Mouse (Mus musculus) CD4-positive naive resting alpha-beta T cell, adult 76 days (primary cell): ENCODE data around the gene Tnfsfm13. TPM values are rescaled to one million over a fixed set of nuclear protein-coding genes. Genes with fewer than 3 reads are reported as not detected.

Source experiments
- total RNA-seq: library from RNA; stranded (reverse); gene quantifications from one replicate; pipeline ENCODE4 v1.2.4, GENCODE M21; 2023

The Tnfsfm13 gene
- total RNA-seq, result not detected

DNA sequence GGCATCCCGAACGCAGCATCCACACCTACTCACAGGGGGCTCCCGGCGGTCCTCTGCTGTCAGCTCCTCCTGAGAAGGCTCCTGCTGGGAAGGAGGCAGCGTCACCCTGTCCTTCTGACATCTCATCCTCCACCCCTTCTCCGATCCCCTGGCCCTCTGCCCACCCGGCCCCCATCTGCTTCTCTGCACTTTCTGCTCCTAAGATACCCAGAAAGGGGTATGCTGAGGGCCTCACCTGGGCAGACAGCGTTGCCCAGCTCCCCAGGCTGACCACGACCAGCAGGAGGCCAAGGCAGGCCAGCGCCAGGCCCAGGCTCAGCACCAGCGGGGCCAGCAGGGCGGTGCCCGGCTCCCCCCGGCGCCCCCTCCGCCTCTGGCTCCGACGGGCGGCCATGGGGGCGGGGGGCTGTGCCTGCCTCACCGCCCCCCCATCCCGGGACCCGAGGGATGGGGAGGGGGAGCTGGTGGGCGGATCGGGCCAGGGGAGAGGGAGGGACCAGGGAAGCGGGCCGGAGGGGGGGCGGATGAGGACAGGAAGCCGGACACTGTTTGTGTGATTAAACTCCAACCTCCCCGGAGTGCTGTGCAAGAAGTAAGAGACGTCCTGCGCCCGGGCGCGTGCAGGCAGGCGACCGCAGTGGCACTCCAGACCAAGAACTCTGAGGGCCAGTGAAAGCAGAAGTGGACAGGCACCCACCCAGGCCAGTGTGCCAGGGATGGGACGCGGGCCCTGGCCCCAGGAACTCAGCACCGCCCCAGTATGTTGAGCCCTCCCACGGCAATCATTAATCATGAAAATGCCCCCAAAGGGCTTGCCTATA, at the start of gene Tnfsfm13, which contains the start of gene Tnfsf12:
TSS of gene Tnfsfm13 (minus strand) at position 738 of the 821 bp plus-strand sequence.
TSS of gene Tnfsf12 (minus strand) at position 489 of the 821 bp plus-strand sequence.

GRCm38 (mm10) chr11:69685526-69686148, 10.3 kb downstream of the Tnfsfm13 start, which contains the start of gene Tnfsf13:
Gene Tnfsf13, minus strand, starts transcription at chr11:69685784.

DNA sequence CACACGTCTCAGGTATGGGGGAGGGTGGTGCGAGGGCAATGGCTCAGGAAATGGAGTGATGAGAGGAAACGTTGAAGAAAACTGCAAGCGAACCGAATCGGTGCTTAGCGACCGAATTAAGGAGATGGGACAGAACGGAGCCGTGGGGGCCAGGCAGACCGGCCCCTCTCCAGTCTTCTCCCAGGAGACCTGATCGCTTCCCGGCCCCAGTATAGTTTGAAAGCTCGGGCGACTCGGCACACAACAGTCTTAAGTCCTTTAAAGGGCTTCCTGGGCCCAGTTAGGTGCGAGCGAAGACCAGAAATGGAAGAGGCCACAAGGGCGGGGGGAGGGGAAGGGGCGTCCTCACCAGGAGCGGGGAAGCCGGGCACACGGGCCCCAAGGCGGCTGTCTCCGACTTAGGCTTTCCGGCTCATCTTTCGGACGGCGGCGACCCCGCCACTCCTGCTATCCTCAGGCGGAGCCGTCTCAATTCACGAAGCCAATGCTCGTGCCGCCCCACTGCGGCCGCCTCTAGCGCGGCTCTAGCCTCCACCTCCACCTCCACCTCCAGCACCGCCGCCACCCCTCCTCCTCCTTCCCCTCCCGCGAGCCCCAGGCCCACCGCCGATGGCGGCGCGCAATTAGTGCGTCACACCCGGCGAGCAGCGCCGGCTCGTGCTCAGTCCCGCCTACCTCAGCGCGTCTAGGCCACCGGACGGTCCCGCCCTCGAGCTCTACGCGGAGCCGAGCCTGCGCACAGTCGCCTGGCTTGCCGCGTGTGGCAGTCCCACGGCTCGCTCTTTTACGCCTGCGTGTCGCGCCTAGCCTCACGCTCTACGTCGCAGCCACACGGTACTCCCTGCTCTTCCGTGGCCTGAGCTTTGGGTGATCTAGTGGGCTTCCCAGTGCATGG, 14.3 kb downstream of the Tnfsfm13 start, which contains the start of gene Senp3:
TSS of gene Senp3 (minus strand) at position 771 of the 895 bp plus-strand sequence.

GRCm38 (mm10) chr11:69672211-69672706, 23.6 kb downstream of the Tnfsfm13 start, which contains the start of gene Eif4a1:
Gene Eif4a1, minus strand, starts transcription at chr11:69672423.

GRCm38 (mm10) chr11:69665961-69666664, 29.8 kb downstream of the Tnfsfm13 start, which contains the start of gene Cd68:
Gene Cd68, minus strand, starts transcription at chr11:69666153.

GRCm38 (mm10) chr11:69662213-69662966, 33.5 kb downstream of the Tnfsfm13 start, which contains the start of gene Mpdu1:
Gene Mpdu1, minus strand, starts transcription at chr11:69662642.

GRCm38 (mm10) chr11:69655264-69656064, 40.4 kb downstream of the Tnfsfm13 start, which contains the start of gene Sox15:
Gene Sox15, plus strand, starts transcription at chr11:69655314.

Other genes with a start within 250 kb of the Tnfsfm13 start
- 0.59 TPM for gene Dnah2, start 147.0 kb downstream of the Tnfsfm13 start, total RNA-seq
- gene Efnb3, start 135.9 kb downstream of the Tnfsfm13 start, total RNA-seq, result 0.23 TPM
- 7.5 TPM for gene Wrap53, start 115.8 kb downstream of the Tnfsfm13 start, total RNA-seq
- 112 TPM for gene Trp53, start 115.7 kb downstream of the Tnfsfm13 start, total RNA-seq
- gene Atp1b2, start 90.2 kb downstream of the Tnfsfm13 start, total RNA-seq, result 0.91 TPM
- gene Shbg, start 78.2 kb downstream of the Tnfsfm13 start, total RNA-seq, result not detected
- not detected for gene Sat2, start 74.1 kb downstream of the Tnfsfm13 start, total RNA-seq
- gene Fxr2, start 63.1 kb downstream of the Tnfsfm13 start, total RNA-seq, result 64.1 TPM
- 0.70 TPM for gene Sox15, start 40.8 kb downstream of the Tnfsfm13 start, total RNA-seq
- 70.5 TPM for gene Mpdu1, start 33.5 kb downstream of the Tnfsfm13 start, total RNA-seq
- 9.1 TPM for gene Cd68, start 29.9 kb downstream of the Tnfsfm13 start, total RNA-seq
- 715 TPM for gene Eif4a1, start 23.7 kb downstream of the Tnfsfm13 start, total RNA-seq
- gene Senp3, start 14.0 kb downstream of the Tnfsfm13 start, total RNA-seq, result 110 TPM
- not detected for gene Tnfsf13, start 10.3 kb downstream of the Tnfsfm13 start, total RNA-seq
- 0.76 TPM for gene Tnfsf12, start 249 bp downstream of the Tnfsfm13 start, total RNA-seq
- 169 TPM for gene Polr2a, start 62.5 kb upstream of the Tnfsfm13 start, total RNA-seq
- gene Slc35g3, start 65.9 kb upstream of the Tnfsfm13 start, total RNA-seq, result not detected
- 52.5 TPM for gene Zbtb4, start 69.8 kb upstream of the Tnfsfm13 start, total RNA-seq
- gene Chrnb1, start 99.8 kb upstream of the Tnfsfm13 start, total RNA-seq, result 1.9 TPM
- not detected for gene Fgf11, start 105.8 kb upstream of the Tnfsfm13 start, total RNA-seq
- not detected for gene Tmem102, start 109.5 kb upstream of the Tnfsfm13 start, total RNA-seq
- not detected for gene Gm39566, start 119.2 kb upstream of the Tnfsfm13 start, total RNA-seq
- gene Spem2, start 122.4 kb upstream of the Tnfsfm13 start, total RNA-seq, result not detected
- gene Spem1, start 126.1 kb upstream of the Tnfsfm13 start, total RNA-seq, result not detected
- 2.8 TPM for gene Nlgn2, start 141.7 kb upstream of the Tnfsfm13 start, total RNA-seq
- gene Tmem256, start 142.4 kb upstream of the Tnfsfm13 start, total RNA-seq, result 14.5 TPM
- 10.6 TPM for gene Plscr3, start 150.3 kb upstream of the Tnfsfm13 start, total RNA-seq
- gene Tnk1, start 162.6 kb upstream of the Tnfsfm13 start, total RNA-seq, result not detected
- not detected for gene Tmem95, start 181.9 kb upstream of the Tnfsfm13 start, total RNA-seq
- gene Kctd11, start 185.3 kb upstream of the Tnfsfm13 start, total RNA-seq, result 1.00 TPM
- 384 TPM for gene Acap1, start 199.4 kb upstream of the Tnfsfm13 start, total RNA-seq
- 1.1 TPM for gene 2810408A11Rik, start 204.9 kb upstream of the Tnfsfm13 start, total RNA-seq
- 46.9 TPM for gene Neurl4, start 205.0 kb upstream of the Tnfsfm13 start, total RNA-seq
- gene Gps2, start 217.8 kb upstream of the Tnfsfm13 start, total RNA-seq, result 146 TPM
- 275 TPM for gene Eif5a, start 225.9 kb upstream of the Tnfsfm13 start, total RNA-seq
- not detected for gene Ybx2, start 239.7 kb upstream of the Tnfsfm13 start, total RNA-seq